11 mouse cellular contexts compared by ENCODE assay signal in the genomic region with DNA sequence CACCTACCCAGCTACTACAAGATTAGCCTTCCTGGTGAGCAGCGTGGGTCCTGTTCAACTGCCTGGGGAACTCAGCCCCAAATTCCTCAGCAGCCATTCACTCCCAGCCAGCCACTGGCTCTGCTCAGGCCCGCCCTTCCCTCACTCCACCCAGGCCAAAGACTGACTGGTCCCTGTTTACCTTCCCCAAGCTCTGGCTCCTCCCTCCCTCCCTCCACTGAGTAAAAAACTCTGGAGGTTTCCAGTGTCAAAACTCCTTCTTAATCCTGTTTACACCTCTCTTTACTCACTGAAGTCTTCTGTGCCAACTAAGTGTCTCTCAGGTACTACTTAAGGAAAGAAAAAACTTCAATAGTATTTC. TPM values are rescaled to one million over a fixed set of nuclear protein-coding genes. Genes with fewer than 3 reads are reported as not detected.
DNase-seq lines count a peak whose midpoint lies in the region; ATAC-seq and TF ChIP-seq lines count a peak whose summit lies in the region.
"Had no signal": no experiment of that assay in that cellular context is flagged by ENCODE, and none has a peak within 500 bp of the region (broad histone marks: within the 10 kb centered on the region; RNA-seq: fewer than 3 reads in every experiment).

No protein-coding gene starts in this region.

- no peak overlapping the region for H3K4me2 ChIP-seq in heart, embryonic 14.5 days (ENCODE audit: low read length)

- no peak overlapping the region for H3K4me3 ChIP-seq in heart, embryonic 14.5 days (ENCODE audit: control insufficient read depth in 1 of 2, insufficient read depth in 1 of 2, low read depth in 1 of 2, low read length in 2 of 2)
- H3K4me3 ChIP-seq in left cerebral cortex, adult 2 months = no peak overlapping the region

- no peaks in the 10 kb centered on the region for H3K36me3 ChIP-seq in heart, embryonic 14.5 days (ENCODE audit: control insufficient read depth, insufficient read depth, low read length)

- no peaks in the 10 kb centered on the region for H3K9me3 ChIP-seq in heart, embryonic 14.5 days (ENCODE audit: control insufficient read depth, low read length)

- H3K27ac ChIP-seq in heart, embryonic 14.5 days (replicated peaks in 1 of 2; ENCODE audit: control insufficient read depth in 1 of 2, insufficient read depth in 1 of 2, low read depth in 2 of 2, low read length in 2 of 2) = peak overlapping the region; percentile 30 to 77; a peak in 3 of 4 replicates
- H3K27ac ChIP-seq in left cerebral cortex, adult 2 months = no peak overlapping the region

- no peak overlapping the region for H3K9ac ChIP-seq in heart, embryonic 14.5 days (ENCODE audit: low read length)

- no peak for TF ChIP-seq CTCF in left cerebral cortex, adult 2 months (IDR thresholded peaks at IDR 0.05)

- 33% methylated on average over 2 of the region's 2 CpGs for WGBS in heart, embryonic 14.5 days

- H3K4me1 ChIP-seq in heart, embryonic 14.5 days (ENCODE audit: control insufficient read depth in 2 of 2, insufficient read depth in 2 of 2, low read length in 2 of 2) = peaks cover 29 to 67% of the 10 kb centered on the region in 2 experiments

- peak; percentile 94 for DNase-seq in heart, adult 11 months
- no peak for DNase-seq in heart, adult 9 months (ENCODE audit: low spot score in 2 of 2)
- peak; percentile 71 for DNase-seq in liver
- DNase-seq in lung, postnatal 4 days = peak; percentile 55 to 79
- no peak for DNase-seq in embryo, embryonic 11 days
- no peak for DNase-seq in left cerebral cortex, adult 2 months (ENCODE audit: extremely low spot score in 1 of 2, low spot score in 2 of 2)
- DNase-seq: B cell, adult 2 months; cerebellum, postnatal 10 days; midbrain, embryonic 14.5 days had no signal

- no peak for ATAC-seq in heart, embryonic 14.5 days (ENCODE audit: insufficient number of reproducible peaks, insufficient read depth, low FRiP score, low read depth)
- no peak for ATAC-seq in CD4-positive, CD25-positive, alpha-beta regulatory T cell, adult 4 months

- H3K27me3 ChIP-seq in heart, embryonic 14.5 days (ENCODE audit: control insufficient read depth, insufficient read depth, low read length) = no peaks in the 10 kb centered on the region

- intact Hi-C loops in left cerebral cortex, adult 2 months (cut with DNase I) = no loop called here

RNA-seq across cellular contexts. Expression of a gene that starts 38.9 kb away (rescaled TPM):
- polyA plus RNA-seq in heart, embryonic 14.5 days (2014; fragmentation: Nextera tagmentation; extraction: Ambion mirVana) = 24.2 and 26.2 TPM in 2 replicates
- polyA plus RNA-seq in CD4-positive, CD25-positive, alpha-beta regulatory T cell, adult 4 months (2017; shearing (Covaris generic)) = 1 to 10 TPM; 2.3 to 3.5 TPM
- total RNA-seq in left cerebral cortex, adult 2 months (2021) = 10 to 100 TPM; 39.2 to 40.1 TPM

Comparison
In these comparisons a context has a peak if more than half of its experiments do, and no peak if none do; other contexts are left out.
1. DNase-seq: peak in heart, adult 11 months (single experiment), liver (single experiment) and lung, postnatal 4 days (2 of 2); none in heart, adult 9 months (0 of 2), embryo, embryonic 11 days (single experiment) and left cerebral cortex, adult 2 months (0 of 2).